Mouse (Mus musculus) ovary, adult 18-20 months (tissue): ENCODE data around the gene Sec11a.

ENCODE experiments used
- DNase-seq: peaks from one replicate; pipeline ENCODE4 v3.0.0; 2022; ENCODE audit warnings: low spot score, mixed read lengths

Gene Sec11a

DNA sequence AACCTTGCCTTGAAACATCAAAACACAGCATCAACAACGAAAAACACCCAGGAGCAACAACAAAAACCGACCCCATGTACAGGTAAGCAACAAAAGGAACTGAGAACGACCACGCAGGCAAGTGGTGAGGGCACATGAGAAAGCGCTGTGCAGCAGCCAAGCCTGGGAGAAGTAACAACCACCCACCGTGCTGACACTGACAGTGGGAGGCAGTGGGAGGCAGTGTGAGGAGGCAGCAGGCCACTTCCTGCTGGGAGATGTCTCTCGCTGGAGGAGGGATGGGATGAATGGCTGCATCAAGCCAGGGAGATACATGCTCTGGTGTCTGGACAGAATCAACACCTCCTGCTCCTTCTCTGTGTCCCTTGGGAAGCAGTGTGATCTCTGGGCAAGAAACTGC lies 50.4 kb downstream of the Sec11a start:
- DNase-seq, result no peak

DNA sequence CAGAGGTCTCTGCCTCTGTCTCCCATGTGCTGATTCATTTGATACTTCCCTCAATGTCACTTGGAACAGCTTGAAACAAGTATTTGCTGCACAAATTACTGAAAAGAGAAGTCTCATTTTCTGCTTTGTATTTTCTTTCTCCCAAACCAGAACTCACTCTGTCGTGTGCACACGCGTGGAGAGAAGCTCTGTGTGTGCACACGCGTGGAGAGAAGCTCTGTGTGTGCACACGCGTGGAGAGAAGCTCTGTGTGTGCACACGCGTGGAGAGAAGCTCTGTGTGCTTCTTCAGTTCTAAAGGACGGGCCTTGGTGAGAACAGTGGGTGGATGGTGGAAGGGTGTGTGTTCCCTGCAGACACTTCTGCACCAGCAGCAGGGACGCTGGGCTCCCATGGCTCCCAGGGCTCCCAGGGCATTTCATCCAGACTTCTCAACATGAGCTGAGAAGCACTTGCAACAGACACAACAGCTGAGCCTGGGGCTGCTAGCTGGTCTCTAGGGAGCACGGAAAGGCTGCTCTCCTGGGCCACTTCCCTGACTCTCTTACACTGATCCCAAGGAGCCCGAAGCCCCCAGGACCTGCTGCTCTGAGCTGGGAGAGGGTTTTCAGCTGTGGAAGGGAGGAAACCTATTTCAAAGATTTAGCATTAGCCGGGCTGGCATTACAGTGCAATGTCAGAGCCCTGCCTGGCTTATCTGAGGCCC lies 52.6 kb downstream of the Sec11a start:
- DNase-seq, result no peak

DNA sequence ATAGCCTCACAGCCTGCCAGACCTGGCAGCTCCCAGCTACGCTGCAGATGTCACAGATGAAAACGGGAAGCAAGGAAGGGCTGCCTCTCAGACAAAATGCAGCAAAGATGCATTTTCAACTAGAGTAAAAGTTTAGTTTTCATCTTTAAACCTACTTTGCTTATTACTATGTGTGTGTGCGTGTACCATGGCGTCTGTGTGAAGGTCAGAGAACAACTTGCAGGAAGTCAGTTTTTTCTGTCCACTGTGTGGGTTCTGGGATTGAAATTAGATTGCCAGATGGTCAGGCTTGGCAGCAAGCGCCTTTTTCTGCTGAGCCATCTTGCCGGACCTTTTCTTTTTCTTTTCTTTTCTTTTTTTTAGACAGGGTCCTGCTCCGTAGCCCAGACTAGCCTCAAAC lies 53.4 kb downstream of the Sec11a start:
- no peak for DNase-seq

DNA sequence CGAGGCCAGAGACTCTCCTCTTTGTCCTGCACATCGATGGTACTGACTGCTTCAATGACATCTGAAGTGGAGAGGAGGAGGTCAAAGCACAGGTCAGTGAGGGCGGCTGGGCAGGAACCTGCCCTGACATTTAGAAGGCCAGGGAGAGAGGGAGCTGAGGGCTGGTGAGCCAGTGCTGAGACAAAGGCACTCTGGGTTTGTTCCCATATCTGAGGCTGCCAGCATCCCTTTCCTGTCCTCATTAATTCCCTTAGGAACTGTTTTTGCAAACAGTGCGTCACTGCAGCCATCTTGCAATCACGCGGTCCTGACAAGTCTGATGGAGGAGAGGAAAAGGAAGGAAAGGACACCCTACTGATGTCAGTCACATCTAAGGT lies 53.8 kb downstream of the Sec11a start:
- no peak for DNase-seq

DNA sequence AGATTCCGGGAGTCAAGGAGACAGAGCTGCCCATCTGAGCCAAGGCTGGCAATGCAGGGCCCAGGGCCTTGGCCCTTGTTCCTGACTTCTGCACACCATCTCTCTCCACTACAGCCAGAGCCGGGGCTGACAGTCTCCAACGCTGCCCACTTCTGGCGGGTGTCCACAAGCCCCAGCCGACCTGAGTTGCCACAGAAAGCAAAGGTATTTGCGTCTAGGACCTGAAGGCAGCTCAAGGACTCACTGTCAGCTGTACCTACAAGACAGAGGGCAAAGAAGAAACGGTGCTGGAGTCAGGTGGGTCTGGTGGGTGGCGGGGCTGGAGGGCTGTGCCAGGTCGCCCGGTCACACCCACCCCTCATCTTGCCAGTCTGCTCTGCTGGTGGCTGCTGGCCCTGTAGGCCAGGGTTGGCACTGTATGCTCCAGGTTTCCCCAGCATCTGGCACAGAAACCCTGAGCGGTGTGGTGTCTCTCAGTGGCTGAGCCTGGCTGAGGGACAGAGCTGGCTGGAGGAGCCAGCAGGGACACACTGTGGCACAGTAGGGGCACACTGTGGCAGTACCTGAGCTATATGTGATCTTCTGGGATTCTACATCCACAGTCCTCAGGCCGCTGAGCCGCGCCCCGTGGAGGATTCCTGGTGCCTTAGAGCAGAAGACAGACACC lies 54.4 kb downstream of the Sec11a start:
- DNase-seq, result no peak

DNA sequence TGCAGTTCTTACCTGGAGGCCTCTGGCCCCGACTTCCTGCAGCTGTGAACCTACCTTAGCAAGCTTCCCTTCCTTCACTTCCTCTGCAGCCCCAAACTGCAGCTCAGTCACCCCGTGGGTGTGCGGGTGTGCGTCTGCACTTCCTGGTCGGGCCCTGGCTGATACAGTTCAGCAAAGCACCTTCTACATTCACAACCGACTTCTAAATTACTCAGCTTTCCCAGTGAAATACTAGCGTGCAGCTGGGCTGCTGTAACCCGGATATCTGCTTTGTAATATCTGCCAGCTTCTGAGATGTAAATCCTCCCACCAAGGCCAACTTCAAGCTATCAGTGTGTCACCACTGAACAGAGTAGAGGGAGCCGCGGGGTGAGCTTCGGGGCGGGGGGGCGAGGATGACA lies 57.7 kb downstream of the Sec11a start:
- DNase-seq, result no peak

DNA sequence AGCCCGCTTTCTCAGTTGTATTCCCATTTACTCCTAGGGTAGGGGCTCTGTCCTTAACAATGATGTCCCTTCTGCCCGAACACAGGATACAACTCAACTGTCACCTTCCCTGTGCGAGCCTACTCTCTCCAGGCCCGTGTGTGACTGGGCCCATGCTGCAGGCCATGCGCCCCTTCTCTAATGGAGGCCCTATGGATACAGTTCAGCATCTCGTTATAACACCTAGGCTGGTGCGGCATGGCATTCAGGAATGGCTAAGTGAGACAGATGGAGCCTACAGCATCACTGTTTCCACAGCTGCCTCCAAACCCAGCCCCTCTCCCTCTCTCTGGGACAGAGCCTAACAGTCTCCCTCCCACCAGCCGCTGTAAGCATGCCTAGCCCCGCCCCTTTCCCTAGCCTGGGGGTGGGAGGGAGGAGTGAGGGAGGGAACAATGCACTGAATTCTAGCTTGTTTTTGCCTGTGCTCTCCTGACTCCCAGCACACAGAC lies 58.5 kb downstream of the Sec11a start:
- DNase-seq, result no peak

DNA sequence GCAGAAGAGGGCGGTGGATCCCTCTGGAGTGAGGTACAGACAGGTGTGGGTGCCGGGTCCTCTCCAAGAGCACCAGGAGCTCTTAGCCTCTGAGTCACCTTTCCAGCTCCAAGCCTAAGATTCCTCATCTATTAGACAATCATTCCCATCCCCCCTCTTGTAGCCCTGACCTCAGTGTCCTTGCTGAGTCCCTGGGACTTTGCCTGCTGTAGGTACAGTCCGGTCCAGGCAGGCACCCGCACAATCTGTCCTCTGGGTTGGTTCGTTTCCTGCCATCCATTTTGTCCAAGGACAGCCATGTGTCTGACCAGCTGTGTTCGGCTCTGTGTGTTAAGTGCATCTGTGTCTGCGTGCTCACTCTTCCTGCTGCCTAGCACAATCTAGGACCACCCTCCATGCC lies 59.0 kb downstream of the Sec11a start:
- no peak for DNase-seq

DNA sequence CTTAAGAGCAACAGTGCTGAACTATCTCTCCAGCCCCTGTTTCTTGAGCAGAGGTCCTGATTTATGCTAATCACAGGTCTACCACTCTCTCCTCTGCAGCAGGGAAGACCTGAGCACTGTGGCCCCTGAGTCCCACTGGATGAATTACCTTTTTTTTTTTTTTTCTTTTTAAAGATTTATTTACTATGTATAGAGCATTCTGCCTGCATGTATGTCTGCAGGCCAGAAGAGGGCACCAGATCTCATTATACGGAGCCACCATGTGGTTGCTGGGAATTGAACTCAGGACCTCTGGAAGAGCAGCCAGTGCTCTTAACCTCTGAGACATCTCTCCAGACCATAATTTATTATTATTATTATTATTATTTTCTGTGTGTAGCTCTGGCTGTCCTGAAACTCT lies 61.9 kb downstream of the Sec11a start:
- DNase-seq, result no peak

DNA sequence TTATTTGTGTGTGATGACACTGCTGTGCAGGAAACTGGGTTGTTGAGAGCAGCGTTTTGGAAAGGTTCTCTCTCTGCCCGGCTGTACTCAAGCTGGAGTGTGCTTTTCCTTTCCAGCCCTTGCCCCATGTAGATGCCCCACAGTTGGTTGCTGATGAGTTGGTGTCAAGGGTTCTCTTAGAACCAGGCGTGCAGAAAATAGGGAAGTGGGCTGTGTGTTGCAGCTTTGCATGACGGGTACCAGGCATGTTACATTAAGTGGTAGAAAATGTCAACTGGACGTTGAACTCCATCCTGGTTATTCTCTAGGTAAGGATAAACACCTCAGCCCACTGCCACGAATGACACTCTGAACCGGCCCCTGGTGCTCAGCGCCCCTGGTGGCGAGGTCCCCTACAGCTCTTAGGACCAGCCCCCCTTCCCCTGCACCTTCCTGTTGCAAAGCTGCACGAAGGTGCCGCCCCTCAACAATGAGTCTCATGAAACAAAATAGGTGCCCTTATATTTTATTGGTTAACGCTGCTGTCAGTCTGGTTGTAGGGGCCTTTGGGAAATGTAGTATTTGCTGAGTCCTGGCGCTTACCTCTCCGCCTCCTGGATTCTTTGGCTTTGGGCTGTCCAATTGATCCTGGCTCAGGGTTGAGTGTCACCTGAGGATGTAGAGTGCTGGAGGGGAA lies 64.6 kb downstream of the Sec11a start:
- DNase-seq, result peak; percentile 36

DNA sequence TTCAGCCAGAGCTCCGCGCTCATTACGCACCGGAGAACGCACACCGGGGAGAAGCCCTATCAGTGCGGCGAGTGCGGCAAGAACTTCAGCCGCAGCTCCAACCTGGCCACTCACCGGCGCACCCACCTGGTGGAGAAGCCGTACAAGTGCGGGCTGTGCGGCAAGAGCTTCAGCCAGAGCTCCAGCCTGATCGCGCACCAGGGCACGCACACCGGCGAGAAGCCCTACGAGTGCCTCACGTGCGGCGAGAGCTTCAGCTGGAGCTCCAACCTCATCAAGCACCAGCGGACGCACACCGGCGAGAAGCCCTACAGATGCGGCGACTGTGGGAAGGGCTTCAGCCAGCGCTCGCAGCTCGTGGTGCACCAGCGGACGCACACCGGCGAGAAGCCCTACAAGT lies 71.9 kb downstream of the Sec11a start:
- DNase-seq, result no peak

DNA sequence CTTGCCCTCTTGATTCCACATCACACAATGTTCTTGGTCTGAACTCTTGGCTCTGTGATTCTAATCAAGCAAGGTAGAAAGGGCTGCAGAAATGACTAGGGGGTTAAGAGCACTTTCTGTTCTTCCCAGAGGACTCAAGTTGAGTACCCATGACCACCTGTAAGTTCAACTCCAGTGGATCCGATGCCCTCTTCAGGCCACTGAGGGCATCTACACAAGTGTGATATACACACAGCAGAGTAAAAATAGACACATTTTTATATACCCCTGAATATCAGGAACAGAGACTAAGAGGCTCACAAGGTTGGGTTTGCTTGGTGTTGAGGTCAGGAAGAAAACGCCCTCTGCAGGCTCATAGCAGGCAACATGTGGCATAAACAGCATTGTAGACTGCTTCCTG lies 73.9 kb downstream of the Sec11a start:
- DNase-seq, result no peak

DNA sequence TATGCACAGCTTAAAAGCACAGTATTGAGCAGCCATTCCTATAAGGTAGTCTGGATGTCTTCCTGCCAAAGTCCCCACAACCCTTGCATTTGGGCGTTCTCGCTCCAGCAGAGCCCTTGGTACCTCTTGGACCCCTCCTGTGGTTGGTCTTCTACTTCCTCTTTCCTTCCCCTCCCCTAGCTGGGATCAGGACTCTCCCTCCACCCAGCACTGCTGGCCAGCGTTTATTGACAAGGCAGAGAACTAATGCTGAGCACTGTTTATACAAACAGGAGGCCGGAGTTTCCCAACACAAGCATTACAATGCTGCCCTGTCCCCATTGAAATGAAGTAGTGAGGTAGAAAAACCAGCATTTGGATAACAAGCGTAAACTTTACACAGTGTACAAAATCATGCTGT lies 74.5 kb downstream of the Sec11a start:
- DNase-seq, result no peak

DNA sequence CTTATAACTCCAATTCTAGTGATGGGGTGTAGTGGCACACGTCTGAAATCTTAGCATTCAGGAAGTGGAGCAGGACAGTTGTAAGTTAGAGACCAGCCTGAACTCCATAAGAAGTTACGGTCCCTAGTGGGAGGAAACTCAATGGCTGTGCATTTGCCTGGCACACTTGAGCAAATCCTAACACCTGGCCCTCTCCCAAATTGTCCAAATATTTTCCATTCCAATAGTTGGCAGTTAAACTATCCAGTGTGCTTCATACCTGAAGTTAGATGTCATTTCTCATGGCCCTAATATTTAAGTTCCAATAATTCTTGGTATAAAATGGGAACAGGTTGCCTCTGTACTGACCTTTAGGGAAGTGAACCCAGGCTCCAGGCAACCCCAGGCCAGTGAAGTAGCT lies 78.9 kb downstream of the Sec11a start:
- DNase-seq, result no peak

DNA sequence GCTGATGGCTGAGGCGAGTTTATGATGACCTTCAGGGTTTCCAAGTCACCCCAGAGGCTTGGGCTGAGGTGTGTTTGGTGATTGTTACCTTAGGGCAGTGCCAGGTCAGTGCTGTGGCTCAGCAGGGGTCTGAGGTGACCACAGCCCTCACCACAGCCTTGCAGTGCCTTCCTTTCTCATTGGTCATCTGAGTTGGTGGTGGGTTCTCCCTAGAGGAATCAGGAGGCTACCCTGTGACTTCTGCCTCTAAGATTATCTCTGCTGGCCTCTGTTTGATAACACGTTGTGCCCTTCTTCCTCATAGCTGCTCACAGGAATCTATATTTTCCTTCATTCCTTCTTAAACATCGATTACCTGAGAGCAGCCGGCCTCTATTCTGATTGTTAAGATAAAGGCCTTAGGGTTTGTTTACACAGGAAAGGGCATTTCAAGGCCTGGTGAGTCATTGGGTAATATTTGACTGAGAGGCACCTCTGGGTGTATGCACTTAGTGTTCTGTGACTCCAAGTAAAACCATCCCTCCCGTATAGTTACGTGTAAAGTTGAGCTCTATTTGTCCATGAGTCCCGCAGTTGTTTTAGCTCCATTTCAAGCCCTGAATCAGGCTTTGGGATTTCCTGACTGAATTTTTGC lies 80.9 kb downstream of the Sec11a start:
- no peak for DNase-seq

DNA sequence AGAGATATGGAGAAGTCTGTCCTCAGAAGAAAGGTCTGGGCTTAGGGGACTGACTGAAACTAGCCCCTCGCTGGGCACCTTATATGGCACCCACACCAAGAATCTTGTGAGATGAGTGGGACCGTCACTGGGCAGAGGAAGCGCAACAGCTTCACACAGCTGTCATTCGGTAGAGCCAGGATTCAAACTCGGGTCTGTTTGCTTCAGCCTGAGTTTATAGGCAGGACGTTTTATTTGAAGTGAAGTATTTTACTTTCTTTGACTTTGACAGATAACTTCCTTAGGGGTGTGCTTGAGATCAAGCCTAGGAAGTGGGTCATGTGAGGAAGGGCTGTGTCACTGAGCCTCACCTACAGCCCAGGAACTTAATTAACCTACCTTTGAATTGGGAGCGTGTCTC lies 82.1 kb downstream of the Sec11a start:
- no peak for DNase-seq

DNA sequence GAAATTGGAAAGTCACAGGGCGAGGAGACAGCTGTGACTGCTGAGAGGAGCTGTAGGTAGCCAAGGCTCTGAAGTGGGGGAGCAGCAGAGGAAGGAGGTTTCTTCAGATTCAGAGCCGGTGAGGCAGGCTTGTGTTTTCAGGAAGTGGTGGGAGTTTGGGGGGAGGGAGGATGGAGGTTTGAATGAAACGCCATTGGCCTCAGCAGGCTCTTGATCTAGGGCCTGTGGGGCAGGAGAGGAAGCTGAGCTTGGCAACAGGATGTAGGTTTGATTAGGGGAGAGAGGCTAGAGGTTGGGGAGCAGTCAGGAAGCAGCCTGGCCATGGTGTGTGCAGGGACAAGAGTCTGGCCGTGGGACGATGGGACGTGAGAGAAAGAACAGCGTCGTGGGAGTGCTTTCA lies 82.7 kb downstream of the Sec11a start:
- no peak for DNase-seq

DNA sequence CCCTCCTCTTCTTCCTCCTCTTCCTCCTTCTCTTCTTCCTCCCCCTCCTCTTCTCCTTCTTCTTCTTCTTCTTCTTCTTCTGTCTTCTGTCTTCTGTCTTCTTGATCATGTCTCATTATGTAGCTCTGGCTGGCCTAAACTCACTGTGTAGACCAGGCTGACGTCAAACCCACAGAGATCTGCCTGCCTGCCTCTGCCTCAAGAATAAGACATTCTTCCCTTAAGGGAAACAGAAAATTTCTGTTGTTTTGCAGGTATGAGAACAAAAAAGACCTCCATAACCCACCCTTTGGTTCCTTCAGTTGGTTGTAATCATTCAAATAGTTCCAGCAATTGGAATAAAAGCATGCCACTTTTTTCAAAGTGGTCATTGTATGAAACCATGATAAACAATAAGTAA lies 83.4 kb downstream of the Sec11a start:
- DNase-seq, result no peak

DNA sequence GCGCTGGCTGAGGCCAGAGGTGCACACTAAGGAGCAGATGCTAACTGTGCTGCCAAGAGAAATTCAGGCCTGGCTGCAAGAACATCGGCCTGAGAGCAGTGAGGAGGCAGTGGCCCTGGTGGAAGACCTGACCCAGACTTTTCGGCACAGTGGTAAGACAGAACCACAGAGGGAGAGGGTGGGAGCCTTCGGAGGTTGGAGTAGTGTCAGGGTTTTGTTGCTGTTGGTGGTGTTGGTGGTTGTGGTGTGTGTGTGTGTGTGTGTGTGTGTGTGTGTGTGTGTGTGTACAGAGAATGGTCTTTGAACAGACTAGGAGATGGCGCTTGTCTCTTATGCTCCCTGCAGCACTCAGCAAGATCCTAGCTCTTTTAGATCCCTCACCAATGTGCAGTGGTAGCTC lies 84.1 kb downstream of the Sec11a start:
- no peak for DNase-seq

DNA sequence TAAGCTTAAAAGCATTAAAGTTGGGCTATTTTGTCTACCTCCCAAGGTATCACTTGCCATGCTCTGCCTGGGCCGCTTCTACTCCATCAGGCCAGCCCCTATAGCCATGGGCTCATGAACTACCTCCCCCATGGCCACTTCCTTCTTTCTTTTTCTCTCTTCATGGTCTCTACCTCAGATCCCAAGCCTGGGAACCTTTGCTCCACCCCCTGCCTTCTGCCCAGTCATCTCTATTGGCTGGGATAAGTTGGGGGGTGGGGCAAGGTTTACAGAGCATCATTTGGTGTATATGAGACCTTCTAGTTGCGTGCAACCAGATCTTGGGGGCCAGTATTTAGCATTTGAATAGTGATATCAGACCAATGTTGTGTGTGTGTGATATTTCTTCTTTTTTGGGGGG lies 85.1 kb downstream of the Sec11a start:
- DNase-seq, result no peak

DNA sequence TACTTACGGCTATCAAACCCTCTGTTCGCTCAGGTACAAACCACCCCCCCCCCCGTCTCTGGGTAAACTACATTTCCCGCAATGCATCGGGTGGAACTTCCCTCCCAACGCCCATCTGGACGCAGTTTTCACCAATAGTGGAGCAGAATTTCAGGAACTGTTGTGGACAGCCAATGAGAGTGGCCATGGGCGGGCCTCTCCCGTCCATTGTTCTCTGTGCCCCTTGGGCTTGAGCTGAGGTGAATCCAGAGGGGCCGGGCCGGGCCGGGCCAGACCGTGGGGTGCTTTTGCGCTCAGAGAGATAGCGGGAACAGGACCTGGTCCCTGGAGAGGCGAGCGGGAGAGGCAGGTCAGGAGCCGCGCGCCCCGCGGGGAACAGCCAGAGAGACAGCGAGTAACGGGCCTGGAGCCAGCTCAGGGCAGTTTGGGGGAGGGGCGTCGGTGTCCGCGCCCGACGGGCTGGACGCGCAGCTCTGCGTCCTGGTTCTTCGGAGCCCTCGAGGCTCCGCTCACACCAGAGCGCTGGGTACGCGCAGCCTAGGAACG lies 86.8 kb downstream of the Sec11a start, which contains the start of gene Zscan2:
Gene Zscan2 (plus strand): TSS at position 192 of the 546 bp plus-strand sequence.
- DNase-seq, result peak; percentile 88

DNA sequence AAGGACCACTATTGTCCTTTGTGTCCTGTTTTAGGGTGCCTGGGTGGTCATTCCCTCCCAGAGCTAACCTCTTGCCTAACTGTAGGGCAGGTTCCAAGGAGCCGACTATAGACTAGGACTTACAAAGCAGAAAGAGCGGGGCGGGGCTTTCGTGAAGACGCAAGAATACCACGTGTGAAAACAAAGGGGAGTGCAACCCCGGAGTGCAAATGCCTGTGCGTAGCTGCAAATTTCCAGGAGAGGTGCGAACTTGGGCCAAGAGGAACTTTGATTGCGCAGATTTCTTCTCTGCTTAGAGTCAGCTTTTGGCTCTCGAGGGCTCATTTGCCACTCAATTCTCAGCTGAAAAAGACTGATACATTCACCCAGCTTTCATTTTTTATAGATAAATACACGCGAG lies 87.4 kb downstream of the Sec11a start:
- DNase-seq, result peak; percentile 55

DNA sequence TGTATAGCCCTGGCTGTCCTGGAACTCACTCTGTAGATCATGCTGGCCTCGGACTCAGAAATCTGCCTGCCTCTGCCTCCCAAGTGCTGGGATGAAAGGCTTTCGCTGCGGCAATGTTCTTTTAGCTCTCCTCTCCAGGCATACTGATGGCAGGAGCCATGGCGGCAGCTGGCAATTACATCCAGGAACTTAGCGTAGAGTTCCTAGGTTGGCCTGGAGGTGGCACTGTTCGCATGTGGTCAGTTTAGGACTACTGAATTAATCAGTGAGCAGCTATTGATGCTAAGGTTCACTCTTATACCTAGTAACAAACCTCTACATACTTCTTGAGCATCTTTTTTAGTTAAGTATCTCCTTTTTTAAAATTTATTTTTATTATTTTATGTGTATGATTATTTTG lies 90.4 kb downstream of the Sec11a start:
- DNase-seq, result no peak
